Mouse (Mus musculus): Measurements from ENCODE around the gene Map2.

Map2 gene

GRCm38 (mm10) chr1:66395826-66396225 lies 220.8 kb downstream of the Map2 start:
- DNase-seq = no peak

- no peak for DNase-seq
Observed at GRCm38 (mm10) chr1:66401902-66402301, 226.8 kb downstream of the Map2 start.

- DNase-seq = peak; percentile 55
Observed at GRCm38 (mm10) chr1:66407270-66407967, 232.3 kb downstream of the Map2 start.

- DNase-seq = peak; percentile 17
Observed at GRCm38 (mm10) chr1:66418360-66418759, 243.3 kb downstream of the Map2 start.

GRCm38 (mm10) chr1:66426073-66426472 lies 251.0 kb downstream of the Map2 start:
- DNase-seq = no peak

- no peak for DNase-seq
Observed at GRCm38 (mm10) chr1:66430962-66431361, 255.9 kb downstream of the Map2 start.

GRCm38 (mm10) chr1:66431472-66431871 lies 256.4 kb downstream of the Map2 start:
- no peak for DNase-seq

GRCm38 (mm10) chr1:66438069-66438468 lies 263.0 kb downstream of the Map2 start:
- no peak for DNase-seq

- no peak for DNase-seq
Observed at GRCm38 (mm10) chr1:66442922-66443321, 267.8 kb downstream of the Map2 start.

GRCm38 (mm10) chr1:66449471-66449870 lies 274.4 kb downstream of the Map2 start:
- no peak for DNase-seq

GRCm38 (mm10) chr1:66456580-66456979 lies 281.5 kb downstream of the Map2 start:
- DNase-seq = no peak

GRCm38 (mm10) chr1:66457747-66458146 lies 282.7 kb downstream of the Map2 start:
- DNase-seq = no peak

- no peak for DNase-seq
Observed at GRCm38 (mm10) chr1:66459394-66459793, 284.3 kb downstream of the Map2 start.

- DNase-seq = no peak
Observed at GRCm38 (mm10) chr1:66460850-66461249, 285.8 kb downstream of the Map2 start.

- DNase-seq = peak; percentile 84
Observed at GRCm38 (mm10) chr1:66467821-66468703, 293.0 kb downstream of the Map2 start, which contains the start of gene Unc80. TSS of gene Unc80 (plus strand) at chr1:66468367.

GRCm38 (mm10) chr1:66468704-66469020 lies 293.6 kb downstream of the Map2 start:
- peak; percentile 83 for DNase-seq

GRCm38 (mm10) chr1:66482751-66483150 lies 307.7 kb downstream of the Map2 start:
- peak; percentile 65 for DNase-seq
